Mouse (Mus musculus): ENCODE results near the gene Prim2. TPM values are rescaled to one million over a fixed set of nuclear protein-coding genes. Genes with fewer than 3 reads are reported as not detected.

Gene Prim2
- polyA plus RNA-seq, 1 experiment from 2014 or later, result 33.5 TPM

DNA sequence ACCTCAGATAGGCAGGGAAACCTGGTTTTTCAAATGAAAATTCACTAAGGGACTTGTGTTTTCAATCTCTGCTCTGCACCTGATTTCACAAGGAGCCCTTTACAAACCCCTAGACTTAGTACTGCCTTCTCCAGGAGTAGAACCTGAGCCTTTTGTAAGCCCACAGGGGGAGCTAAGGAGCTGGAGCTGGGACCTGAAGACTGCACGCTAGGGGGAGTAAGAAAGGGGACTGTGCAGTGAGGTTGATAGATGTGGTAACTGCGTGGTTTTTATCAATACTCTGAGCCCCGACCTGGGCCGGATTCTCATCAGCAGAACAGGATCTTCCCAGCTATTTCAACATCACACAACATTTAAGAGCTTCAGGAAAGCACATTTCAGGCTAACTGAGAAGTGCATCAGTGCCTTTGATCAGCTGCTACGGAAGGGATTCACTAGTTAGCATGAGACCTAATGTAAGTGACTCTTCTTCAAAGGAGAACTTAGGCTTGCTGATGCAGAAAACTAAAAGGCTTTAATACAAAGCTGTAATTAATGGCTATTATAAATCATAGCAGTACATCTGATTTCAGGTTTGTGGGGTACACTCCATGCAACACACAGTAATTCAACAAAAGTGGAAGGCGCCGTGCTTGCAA, 103.7 kb downstream of the Prim2 start:
- H3K9me3 ChIP-seq, result no peaks in the 10 kb centered on the region
- 58% methylated on average over 7 of the region's 7 CpGs for WGBS
- no peaks in the 10 kb centered on the region for H3K36me3 ChIP-seq
- no peak overlapping the region for H3K27ac ChIP-seq (replicated peaks)
- H3K4me1 ChIP-seq, result no peaks in the 10 kb centered on the region
- H3K4me3 ChIP-seq, result no peak overlapping the region
- no peak overlapping the region for H3K4me2 ChIP-seq (replicated peaks)
- no peak overlapping the region for H3K9ac ChIP-seq (replicated peaks)
- no peaks in the 10 kb centered on the region for H3K27me3 ChIP-seq
- ATAC-seq (replicated peaks), result no peak

DNA sequence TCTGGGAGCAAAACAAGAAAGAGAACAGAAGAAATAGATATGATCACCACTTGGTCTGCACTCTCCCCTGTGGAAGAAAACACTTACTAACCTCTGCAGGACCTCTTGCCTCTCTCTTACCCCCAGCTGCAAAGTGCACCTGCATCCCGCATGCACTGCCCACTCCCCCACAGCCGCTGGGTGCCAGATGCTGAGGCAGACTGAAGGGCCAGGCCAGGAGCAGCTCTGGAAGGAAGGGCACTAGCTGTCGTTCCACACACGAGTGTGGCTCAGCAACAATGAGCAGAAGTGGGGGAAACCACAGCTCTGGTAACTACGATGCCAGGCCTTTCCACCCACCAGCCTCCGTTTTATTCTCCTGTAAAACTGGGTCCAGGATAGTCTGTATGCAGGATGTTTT, 105.6 kb downstream of the Prim2 start:
- Histone ChIP-seq H3K4me1 (no peaks in the 10 kb centered on the region), H3K27ac (replicated peaks) (no peak overlapping the region), H3K4me2 (replicated peaks) (no peak overlapping the region), H3K4me3 (no peak overlapping the region), H3K9me3 (no peaks in the 10 kb centered on the region), H3K36me3 (no peaks in the 10 kb centered on the region), H3K9ac (replicated peaks) (no peak overlapping the region), H3K27me3 (no peaks in the 10 kb centered on the region)
- WGBS, result 81% methylated on average over 6 of the region's 6 CpGs
- ATAC-seq (replicated peaks), result no peak

DNA sequence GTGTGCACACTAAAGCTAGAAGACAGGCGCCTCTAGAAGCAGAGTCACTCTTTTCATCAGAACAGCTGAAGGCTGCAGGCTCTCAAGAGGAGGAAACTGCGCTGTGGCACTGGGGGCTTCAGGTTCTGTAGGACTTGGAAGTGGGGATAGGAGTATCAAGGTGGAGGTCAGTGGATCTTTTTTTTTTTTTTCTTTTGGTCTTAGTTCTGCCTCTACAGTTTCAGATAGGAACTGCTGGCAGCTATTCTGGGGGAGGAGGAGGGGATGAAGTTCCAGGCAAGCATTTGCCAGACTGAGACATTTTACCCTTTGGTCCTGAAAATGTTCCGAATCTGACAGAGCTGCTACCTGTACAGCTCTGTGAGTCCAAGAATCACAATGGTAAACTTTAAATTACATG, 106.0 kb downstream of the Prim2 start:
- H3K9me3 ChIP-seq, result no peaks in the 10 kb centered on the region
- H3K4me3 ChIP-seq, result no peak overlapping the region
- H3K27me3 ChIP-seq, result no peaks in the 10 kb centered on the region
- no peak for ATAC-seq (replicated peaks)
- H3K9ac ChIP-seq (replicated peaks), result no peak overlapping the region
- WGBS, result 90% methylated on average over 3 of the region's 3 CpGs
- H3K4me2 ChIP-seq (replicated peaks), result no peak overlapping the region
- H3K4me1 ChIP-seq, result no peaks in the 10 kb centered on the region
- no peaks in the 10 kb centered on the region for H3K36me3 ChIP-seq
- no peak overlapping the region for H3K27ac ChIP-seq (replicated peaks)

DNA sequence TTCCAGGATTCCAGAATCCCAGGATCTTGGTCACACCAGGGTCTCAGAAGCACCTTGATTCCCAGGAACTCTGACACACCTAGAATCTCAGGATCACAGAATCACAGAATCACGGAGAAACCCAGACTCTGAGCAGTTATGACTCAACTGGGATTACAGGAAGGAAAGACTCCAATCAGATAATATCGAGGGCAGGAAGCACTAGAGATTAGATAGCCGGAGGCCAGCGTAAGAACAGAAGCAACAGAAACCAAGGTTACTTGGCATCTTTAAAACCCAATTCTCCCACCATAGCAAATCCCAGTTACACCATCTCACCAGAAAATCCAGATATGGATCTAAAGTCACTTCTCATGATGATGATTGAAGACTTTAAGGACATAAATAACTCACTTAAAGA, 113.0 kb downstream of the Prim2 start:
- H3K9me3 ChIP-seq, result no peaks in the 10 kb centered on the region

DNA sequence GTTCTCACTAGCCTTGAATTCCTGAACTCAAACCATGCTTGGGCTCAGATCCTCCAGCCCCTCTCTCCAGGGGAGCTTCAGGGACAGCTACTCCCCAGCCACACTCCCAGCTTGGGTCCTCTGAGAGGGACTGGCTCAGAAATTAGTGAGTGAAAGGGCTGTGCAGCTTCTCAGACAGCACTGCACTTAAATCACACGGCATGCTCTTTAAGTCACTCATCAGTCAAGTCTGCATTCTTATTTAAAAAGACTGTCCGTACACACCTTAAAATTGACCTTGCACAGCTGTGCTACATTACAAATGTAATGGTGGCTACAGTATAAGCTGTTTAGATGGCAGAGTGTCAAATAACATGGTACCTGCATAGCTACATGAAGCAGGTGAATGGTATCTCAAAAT, 114.0 kb downstream of the Prim2 start:
- H3K36me3 ChIP-seq, result no peaks in the 10 kb centered on the region
- H3K9ac ChIP-seq (replicated peaks), result no peak overlapping the region
- ATAC-seq (replicated peaks), result no peak
- 79% methylated on average over 2 of the region's 2 CpGs for WGBS
- H3K4me1 ChIP-seq, result no peaks in the 10 kb centered on the region
- H3K9me3 ChIP-seq, result no peaks in the 10 kb centered on the region
- no peak overlapping the region for H3K4me2 ChIP-seq (replicated peaks)
- H3K4me3 ChIP-seq, result no peak overlapping the region
- no peaks in the 10 kb centered on the region for H3K27me3 ChIP-seq
- H3K27ac ChIP-seq (replicated peaks), result no peak overlapping the region

More for the DNA sequence above, 113.0 kb downstream of the Prim2 start:
- no peak overlapping the region for H3K9ac ChIP-seq (replicated peaks)
- 95% methylated on average over 4 of the region's 4 CpGs for WGBS
- no peak for ATAC-seq (replicated peaks)
- no peaks in the 10 kb centered on the region for H3K27me3 ChIP-seq
- no peak overlapping the region for H3K4me3 ChIP-seq
- H3K4me1 ChIP-seq, result no peaks in the 10 kb centered on the region
- no peaks in the 10 kb centered on the region for H3K36me3 ChIP-seq
- H3K4me2 ChIP-seq (replicated peaks), result no peak overlapping the region
- H3K27ac ChIP-seq (replicated peaks), result no peak overlapping the region

DNA sequence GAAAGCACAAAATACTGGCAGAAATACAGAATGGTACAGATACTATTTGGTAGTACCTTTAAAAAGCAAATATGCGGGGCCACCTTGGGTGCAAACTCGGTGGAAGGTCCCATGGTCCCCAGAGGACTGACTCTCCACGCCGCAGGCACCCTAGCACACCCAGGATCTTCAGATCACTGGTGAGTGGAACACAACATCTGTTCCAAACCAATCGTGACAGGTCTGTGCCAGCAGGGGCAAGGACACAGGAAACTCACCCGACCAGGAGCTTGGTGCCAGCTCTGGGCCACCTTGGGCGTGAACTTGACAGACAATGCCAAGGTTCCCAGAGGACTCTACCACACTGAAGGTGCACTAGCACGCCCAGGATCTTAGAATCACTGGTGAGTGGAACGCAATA, 118.2 kb downstream of the Prim2 start:
- no peak for ATAC-seq (replicated peaks)

DNA sequence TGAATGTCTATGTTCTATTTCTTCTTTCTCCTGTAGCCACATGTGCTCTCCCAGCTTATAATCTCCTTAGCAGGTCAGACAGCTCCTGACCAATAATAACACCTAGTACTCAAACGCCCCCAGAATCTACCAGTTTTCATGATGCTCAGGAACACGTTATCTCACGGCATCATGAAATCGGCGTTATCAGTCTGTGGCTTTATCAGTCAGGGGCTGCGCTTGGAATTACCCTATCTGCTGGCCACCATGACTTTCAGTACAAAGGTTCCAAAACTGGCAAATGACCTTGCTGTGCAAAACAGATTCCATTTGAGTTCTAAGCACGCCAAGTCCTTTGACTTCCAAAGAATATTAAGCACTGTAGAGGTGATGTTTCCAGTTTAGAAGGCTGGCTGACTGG, 127.9 kb downstream of the Prim2 start:
- Histone ChIP-seq H3K36me3 (no peaks in the 10 kb centered on the region), H3K27me3 (no peaks in the 10 kb centered on the region), H3K9ac (replicated peaks) (no peak overlapping the region), H3K9me3 (no peaks in the 10 kb centered on the region), H3K4me1 (no peaks in the 10 kb centered on the region), H3K27ac (replicated peaks) (no peak overlapping the region), H3K4me2 (replicated peaks) (no peak overlapping the region), H3K4me3 (no peak overlapping the region)
- ATAC-seq (replicated peaks), result no peak
- WGBS, result 95% methylated on average over 7 of the region's 7 CpGs

More for the DNA sequence above, 118.2 kb downstream of the Prim2 start:
- 91% methylated on average over 9 of the region's 9 CpGs for WGBS
- no peaks in the 10 kb centered on the region for H3K9me3 ChIP-seq
- H3K4me3 ChIP-seq, result no peak overlapping the region
- H3K9ac ChIP-seq (replicated peaks), result no peak overlapping the region
- no peaks in the 10 kb centered on the region for H3K4me1 ChIP-seq
- H3K27ac ChIP-seq (replicated peaks), result no peak overlapping the region
- H3K27me3 ChIP-seq, result no peaks in the 10 kb centered on the region
- H3K36me3 ChIP-seq, result no peaks in the 10 kb centered on the region
- H3K4me2 ChIP-seq (replicated peaks), result no peak overlapping the region

DNA sequence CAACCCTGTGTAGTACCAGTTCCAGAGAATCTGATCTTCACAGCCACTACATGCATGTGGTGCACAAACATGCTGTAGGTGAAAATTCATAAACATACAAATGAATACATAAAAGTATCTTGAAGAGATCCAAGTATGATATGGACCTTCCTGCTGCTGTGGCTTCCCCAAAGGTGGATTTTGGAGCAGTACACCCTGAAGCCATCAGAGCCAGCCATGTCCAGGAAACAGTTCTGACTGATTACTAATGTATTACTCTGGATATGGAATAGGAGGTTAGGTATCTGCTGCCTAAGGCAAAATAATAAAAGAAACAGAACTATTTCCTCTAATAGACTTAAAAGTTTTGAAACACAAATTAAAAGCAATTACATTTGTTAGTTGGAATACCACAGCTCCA, 131.6 kb downstream of the Prim2 start:
- Histone ChIP-seq H3K27me3 (no peaks in the 10 kb centered on the region), H3K4me3 (no peak overlapping the region), H3K27ac (replicated peaks) (no peak overlapping the region), H3K4me1 (no peaks in the 10 kb centered on the region), H3K9me3 (no peaks in the 10 kb centered on the region), H3K36me3 (no peaks in the 10 kb centered on the region), H3K4me2 (replicated peaks) (no peak overlapping the region), H3K9ac (replicated peaks) (no peak overlapping the region)
- ATAC-seq (replicated peaks), result no peak

DNA sequence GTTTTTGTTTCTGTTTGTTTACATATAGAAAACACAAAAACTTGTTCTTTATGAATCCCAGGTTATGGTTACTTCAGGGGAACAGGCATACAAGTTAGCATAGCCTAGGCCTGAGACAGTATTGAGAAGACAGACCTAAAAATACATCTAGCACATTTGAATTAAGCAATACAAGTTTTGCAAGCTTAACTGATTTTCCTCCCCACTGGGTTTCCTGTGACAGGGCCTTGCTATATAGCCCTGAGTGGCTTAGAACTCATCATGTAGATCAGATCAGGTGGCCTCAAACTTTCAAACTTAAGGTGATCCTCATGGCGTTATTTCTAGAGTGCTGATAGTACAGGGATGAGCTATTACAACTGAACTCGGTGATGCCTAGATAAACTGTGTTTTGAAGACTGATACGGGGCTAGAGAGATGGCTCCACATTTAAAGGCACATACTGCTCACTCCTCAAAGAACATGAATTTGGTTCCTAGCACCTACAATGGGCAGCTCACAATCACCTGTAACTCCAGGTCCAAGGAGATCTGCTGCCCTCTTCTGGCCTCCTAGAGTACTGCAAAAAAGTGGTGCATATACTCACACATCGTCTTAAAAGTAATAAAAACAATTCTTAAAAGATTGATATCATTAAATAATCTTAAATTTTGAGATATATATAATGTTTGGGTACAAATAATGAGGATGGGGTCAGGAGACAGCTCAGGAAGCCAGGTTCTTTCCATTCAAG, 133.2 kb downstream of the Prim2 start:
- WGBS, result 99% methylated on average over 4 of the region's 4 CpGs
- Histone ChIP-seq H3K9me3 (no peaks in the 10 kb centered on the region), H3K27ac (replicated peaks) (no peak overlapping the region), H3K4me3 (no peak overlapping the region), H3K27me3 (no peaks in the 10 kb centered on the region), H3K4me1 (peaks cover 6% of the 10 kb centered on the region), H3K9ac (replicated peaks) (no peak overlapping the region), H3K36me3 (no peaks in the 10 kb centered on the region), H3K4me2 (replicated peaks) (no peak overlapping the region)
- no peak for ATAC-seq (replicated peaks)

DNA sequence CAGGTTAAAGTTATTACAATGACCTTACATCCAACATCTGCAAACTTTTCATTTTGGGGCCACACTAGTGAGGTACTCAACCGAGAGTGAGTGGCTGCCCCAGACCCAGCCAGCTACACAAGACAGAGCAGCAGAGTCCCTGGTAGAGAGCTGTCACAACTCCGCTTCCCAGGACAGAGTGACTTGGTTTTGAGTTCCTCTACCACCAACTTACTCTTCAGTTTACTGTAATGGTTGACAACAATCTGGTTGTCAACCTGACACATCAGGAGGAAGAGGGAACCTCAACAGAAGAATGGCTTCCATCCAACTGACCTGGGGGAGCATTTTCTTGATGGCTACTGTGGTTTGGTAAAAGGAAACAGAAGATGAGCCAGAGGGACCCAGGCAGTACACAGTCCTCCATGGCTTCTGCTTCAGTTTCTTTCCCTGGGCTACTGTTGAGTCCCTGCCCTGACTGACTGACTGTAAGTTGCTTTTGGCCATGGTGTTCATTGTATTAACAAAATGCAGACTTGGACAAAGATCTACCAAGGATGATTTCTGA, 134.4 kb downstream of the Prim2 start:
- Histone ChIP-seq H3K4me2 (replicated peaks) (no peak overlapping the region), H3K9ac (replicated peaks) (no peak overlapping the region), H3K9me3 (no peaks in the 10 kb centered on the region), H3K27me3 (no peaks in the 10 kb centered on the region), H3K27ac (replicated peaks) (no peak overlapping the region), H3K36me3 (no peaks in the 10 kb centered on the region), H3K4me3 (no peak overlapping the region), H3K4me1 (peaks cover 11% of the 10 kb centered on the region)
- ATAC-seq (replicated peaks), result no peak
- WGBS, result 84% methylated on average over 2 of the region's 2 CpGs

DNA sequence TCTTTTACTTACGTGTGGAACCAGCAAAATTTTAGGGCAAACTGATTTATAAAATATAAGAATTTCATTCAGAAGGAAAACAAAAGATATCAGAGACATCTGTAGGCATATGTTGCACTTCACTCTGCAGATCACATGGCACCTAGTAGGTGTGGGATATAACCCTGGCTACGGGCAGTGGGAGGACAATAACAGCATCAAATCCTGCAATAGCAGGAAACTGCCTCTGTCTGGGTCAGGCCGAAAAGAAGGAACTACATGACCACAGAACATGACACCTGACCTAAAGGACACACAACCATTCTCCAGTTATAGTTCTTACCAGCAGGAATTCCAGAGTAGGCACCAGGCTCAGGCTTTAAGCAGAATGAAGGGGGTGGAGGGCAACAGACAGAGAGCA, 137.7 kb downstream of the Prim2 start:
- ATAC-seq (replicated peaks), result 0 out of 2 replicates have a peak, but pooled peaks have one; percentile 41
- H3K27ac ChIP-seq (replicated peaks), result no peak overlapping the region
- 84% methylated on average over 3 of the region's 3 CpGs for WGBS
- H3K4me3 ChIP-seq, result no peak overlapping the region
- no peaks in the 10 kb centered on the region for H3K36me3 ChIP-seq
- H3K9ac ChIP-seq (replicated peaks), result no peak overlapping the region
- H3K27me3 ChIP-seq, result no peaks in the 10 kb centered on the region
- H3K9me3 ChIP-seq, result no peaks in the 10 kb centered on the region
- no peak overlapping the region for H3K4me2 ChIP-seq (replicated peaks)
- peaks cover 16% of the 10 kb centered on the region for H3K4me1 ChIP-seq

DNA sequence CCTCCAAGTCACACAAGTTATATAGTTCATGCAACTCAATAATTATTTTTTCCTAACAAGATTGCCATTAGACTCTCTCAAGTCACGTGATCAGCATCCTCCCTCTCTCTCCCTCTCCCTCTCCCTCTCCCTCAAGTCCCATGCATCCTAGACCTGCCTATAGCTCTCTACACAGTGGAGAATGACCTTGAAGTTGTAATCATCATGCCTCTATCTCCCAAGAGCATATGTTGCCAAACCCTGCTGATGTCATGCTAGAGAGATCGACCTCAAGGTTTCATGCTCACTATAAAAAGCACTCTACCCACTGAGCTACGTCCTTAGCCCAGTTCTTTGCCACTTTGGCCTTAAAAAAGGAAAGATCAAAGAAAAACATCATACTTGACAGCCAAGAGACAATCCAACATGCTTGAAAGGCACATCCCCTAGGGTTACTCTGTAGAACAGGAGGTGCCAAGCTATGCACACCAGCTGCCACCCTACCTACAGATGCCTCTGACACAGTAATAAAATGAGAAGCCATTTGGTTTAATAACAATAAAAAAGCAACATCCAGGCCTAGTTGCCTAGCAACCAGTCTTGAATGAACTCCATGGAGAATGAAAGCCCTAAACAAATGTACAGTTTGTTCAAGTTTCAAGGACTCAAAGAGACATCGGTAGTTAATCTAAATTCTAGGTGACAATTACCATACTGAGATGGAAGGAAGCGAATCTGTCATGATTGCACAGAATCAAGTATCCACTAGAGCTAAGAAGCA, 138.3 kb downstream of the Prim2 start:
- Histone ChIP-seq H3K4me2 (replicated peaks) (no peak overlapping the region), H3K9ac (replicated peaks) (no peak overlapping the region), H3K36me3 (no peaks in the 10 kb centered on the region), H3K27ac (replicated peaks) (0 out of 2 replicates have a peak overlapping the region, but pooled peaks have one; percentile 31), H3K4me1 (peaks cover 16% of the 10 kb centered on the region), H3K27me3 (no peaks in the 10 kb centered on the region), H3K4me3 (no peak overlapping the region), H3K9me3 (no peaks in the 10 kb centered on the region)
- peak; percentile 69 for ATAC-seq (replicated peaks)
- 57% methylated on average over 5 of the region's 5 CpGs for WGBS

Data from forebrain, embryonic 15.5 days (tissue).